Mouse (Mus musculus): ENCODE data around the gene Ldhal6b. TPM values are rescaled to one million over a fixed set of nuclear protein-coding genes. Genes with fewer than 3 reads are reported as not detected.
"Not testable (repeated sequence)": the region's sequence is repeated elsewhere in the genome, so short reads cannot be mapped to it uniquely, and the experiment has no call there.

Ldhal6b gene
- total RNA-seq (2015) (0.10 and 0.52 TPM in 2 replicates), total RNA-seq (2017) (0.57 TPM in 1 of 2 replicates, not detected in the other)

GRCm38 (mm10) chr17:5418545-5418944, at the start of gene Ldhal6b:
Ldhal6b (minus strand) TSS chr17:5418767.
- ATAC-seq (replicated peaks; ENCODE audit: poor library complexity), result no peak

- 0 out of 2 replicates have a peak, but pooled peaks have one; percentile 26 for ATAC-seq (replicated peaks; ENCODE audit: poor library complexity)
These were observed 48.6 kb upstream of the Ldhal6b start for GRCm38 (mm10) chr17:5467177-5467576.

- ATAC-seq (replicated peaks; ENCODE audit: poor library complexity), result no peak
These were observed 48.2 kb upstream of the Ldhal6b start for GRCm38 (mm10) chr17:5466736-5467135.

- ATAC-seq (replicated peaks; ENCODE audit: poor library complexity), result no peak
These were observed 45.3 kb upstream of the Ldhal6b start for GRCm38 (mm10) chr17:5463912-5464311.

GRCm38 (mm10) chr17:5453657-5454056, 35.1 kb upstream of the Ldhal6b start:
- ATAC-seq (replicated peaks; ENCODE audit: poor library complexity), result no peak

- no peak for ATAC-seq (replicated peaks; ENCODE audit: poor library complexity)
These were observed 25.2 kb upstream of the Ldhal6b start for GRCm38 (mm10) chr17:5443751-5444150.

- no peak for ATAC-seq (replicated peaks; ENCODE audit: poor library complexity)
These were observed 24.7 kb upstream of the Ldhal6b start for GRCm38 (mm10) chr17:5443260-5443659.

GRCm38 (mm10) chr17:5442403-5442802, 23.8 kb upstream of the Ldhal6b start:
- ATAC-seq (replicated peaks; ENCODE audit: poor library complexity), result not testable (repeated sequence)

GRCm38 (mm10) chr17:5440159-5440971, 21.8 kb upstream of the Ldhal6b start, which contains the start of gene Tmem242:
Tmem242 (minus strand) TSS chr17:5440259.
- peak; percentile 93 for ATAC-seq (replicated peaks; ENCODE audit: poor library complexity)

- peak; percentile 44 for ATAC-seq (replicated peaks; ENCODE audit: poor library complexity)
These were observed 21.2 kb upstream of the Ldhal6b start for GRCm38 (mm10) chr17:5439831-5440158.

GRCm38 (mm10) chr17:5429772-5430133, 11.2 kb upstream of the Ldhal6b start:
- ATAC-seq (replicated peaks; ENCODE audit: poor library complexity), result peak; percentile 27

- peak; percentile 99 for ATAC-seq (replicated peaks; ENCODE audit: poor library complexity)
These were observed 10.7 kb upstream of the Ldhal6b start for GRCm38 (mm10) chr17:5429090-5429771.

- ATAC-seq (replicated peaks; ENCODE audit: poor library complexity), result 0 out of 2 replicates have a peak, but pooled peaks have one; percentile 26
These were observed 6.6 kb upstream of the Ldhal6b start for GRCm38 (mm10) chr17:5425204-5425603.

- no peak for ATAC-seq (replicated peaks; ENCODE audit: poor library complexity)
These were observed 5.6 kb upstream of the Ldhal6b start for GRCm38 (mm10) chr17:5424156-5424555.

- ATAC-seq (replicated peaks; ENCODE audit: poor library complexity), result peak; percentile 61
These were observed 3.3 kb upstream of the Ldhal6b start for GRCm38 (mm10) chr17:5421835-5422234.

GRCm38 (mm10) chr17:5419771-5420518, 1.4 kb upstream of the Ldhal6b start:
- no peak for ATAC-seq (replicated peaks; ENCODE audit: poor library complexity)

GRCm38 (mm10) chr17:5419056-5419455, 489 bp upstream of the Ldhal6b start:
- no peak for ATAC-seq (replicated peaks; ENCODE audit: poor library complexity)

GRCm38 (mm10) chr17:5416518-5416917, 2.0 kb downstream of the Ldhal6b start:
- no peak for ATAC-seq (replicated peaks; ENCODE audit: poor library complexity)

GRCm38 (mm10) chr17:5414041-5414440, 4.5 kb downstream of the Ldhal6b start:
- no peak for ATAC-seq (replicated peaks; ENCODE audit: poor library complexity)

- ATAC-seq (replicated peaks; ENCODE audit: poor library complexity), result no peak
These were observed 5.2 kb downstream of the Ldhal6b start for GRCm38 (mm10) chr17:5413350-5413749.

- peak; percentile 73 for ATAC-seq (replicated peaks; ENCODE audit: poor library complexity)
These were observed 5.8 kb downstream of the Ldhal6b start for GRCm38 (mm10) chr17:5412740-5413139.
